Mouse (Mus musculus) embryonic facial prominence, embryonic 15.5 days (tissue): ENCODE data around the gene Gm4201. TPM values are rescaled to one million over a fixed set of nuclear protein-coding genes. Genes with fewer than 3 reads are reported as not detected.
"Not testable (repeated sequence)": the region's sequence is repeated elsewhere in the genome, so short reads cannot be mapped to it uniquely, and the experiment has no call there.

Experiments used
- ATAC-seq: fragments of 200-750 bp; cut with Nextera tagmentation; 2 replicates; pipeline ENCODE4 v1.8.0; 2017; ENCODE audit warnings: low read depth, moderate TSS enrichment; ENCODE audit not compliant: insufficient number of reproducible peaks, low FRiP score, low TSS enrichment
- H3K27ac ChIP-seq: fragments of 300-500 bp; sonication (generic); replicated peaks from 2 replicates; pipeline ENCODE4 v1.5.1; 2015; ENCODE audit warnings: mild to moderate bottlenecking, inconsistent platforms
- H3K27me3 ChIP-seq: fragments of 300-500 bp; sonication (generic); 2 replicates; pipeline ENCODE4 v1.6.1; 2015; ENCODE audit warnings: inconsistent platforms
- H3K36me3 ChIP-seq: fragments of 300-500 bp; sonication (generic); 2 replicates; pipeline ENCODE4 v1.6.1; 2015; ENCODE audit warnings: mild to moderate bottlenecking, inconsistent platforms
- H3K4me1 ChIP-seq: fragments of 300-500 bp; sonication (generic); 2 replicates; pipeline ENCODE4 v1.6.1; 2015; ENCODE audit warnings: inconsistent platforms
- H3K4me2 ChIP-seq: fragments of 300-500 bp; sonication (generic); replicated peaks from 2 replicates; pipeline ENCODE4 v1.6.1; 2015; ENCODE audit warnings: mild to moderate bottlenecking, inconsistent platforms
- H3K4me3 ChIP-seq: fragments of 300-500 bp; sonication (generic); replicated peaks from 2 replicates; pipeline ENCODE4 v1.5.1; 2015; ENCODE audit warnings: mild to moderate bottlenecking, inconsistent platforms
- H3K9ac ChIP-seq: fragments of 300-500 bp; sonication (generic); 2 replicates; pipeline ENCODE4 v1.6.1; 2015; ENCODE audit warnings: inconsistent platforms
- H3K9me3 ChIP-seq: fragments of 300-500 bp; sonication (generic); replicated peaks from 2 replicates; pipeline ENCODE4 v1.6.1; 2016; ENCODE audit warnings: inconsistent platforms
- WGBS: fragments of 180-500 bp; shearing (Covaris S2); methylation state at CpG from one replicate; pipeline ENCODE4 v1.1.7; 2015; 5-methylcytosine and 5-hydroxymethylcytosine counted together
- polyA plus RNA-seq: library from polyadenylated mRNA; unstranded; fragments of >200 nt; fragmentation: Nextera tagmentation; extraction: Ambion mirVana; gene quantifications from 2 replicates; pipeline ENCODE4 v1.2.1, GENCODE M21; 2015

The Gm4201 gene
- polyA plus RNA-seq = not detected in 2 replicates

- no CpG with 5 or more reads among the region's 3 CpGs for WGBS
These were observed at the start of gene Gm4201 for GRCm38 (mm10) chr7:22565243-22565642. Gm4201 (minus strand) TSS chr7:22565343.

GRCm38 (mm10) chr7:22588027-22588426 lies 22.9 kb upstream of the Gm4201 start, which contains the start of gene Gm4565:
Gm4565 (minus strand) TSS chr7:22588127.
- not testable (repeated sequence) for H3K27me3 ChIP-seq, H3K27ac ChIP-seq, H3K9me3 ChIP-seq, H3K36me3 ChIP-seq, H3K4me2 ChIP-seq, H3K9ac ChIP-seq, H3K4me3 ChIP-seq, ATAC-seq, H3K4me1 ChIP-seq
- 65% methylated on average over 3 of the region's 4 CpGs for WGBS

More at GRCm38 (mm10) chr7:22565243-22565642, at the start of gene Gm4201:
- H3K9me3 ChIP-seq, H3K27ac ChIP-seq, H3K27me3 ChIP-seq, H3K4me2 ChIP-seq, H3K36me3 ChIP-seq, H3K9ac ChIP-seq, H3K4me3 ChIP-seq, ATAC-seq, H3K4me1 ChIP-seq: not testable (repeated sequence)

GRCm38 (mm10) chr7:22534787-22535186 lies 30.4 kb downstream of the Gm4201 start, which contains the start of gene Gm8677:
Gm8677 (minus strand) TSS chr7:22534887.
- ATAC-seq, H3K4me3 ChIP-seq, H3K4me1 ChIP-seq, H3K9me3 ChIP-seq, H3K4me2 ChIP-seq, H3K27ac ChIP-seq, H3K27me3 ChIP-seq, H3K9ac ChIP-seq, H3K36me3 ChIP-seq: not testable (repeated sequence)
- no CpG with 5 or more reads among the region's 1 CpGs for WGBS

DNA sequence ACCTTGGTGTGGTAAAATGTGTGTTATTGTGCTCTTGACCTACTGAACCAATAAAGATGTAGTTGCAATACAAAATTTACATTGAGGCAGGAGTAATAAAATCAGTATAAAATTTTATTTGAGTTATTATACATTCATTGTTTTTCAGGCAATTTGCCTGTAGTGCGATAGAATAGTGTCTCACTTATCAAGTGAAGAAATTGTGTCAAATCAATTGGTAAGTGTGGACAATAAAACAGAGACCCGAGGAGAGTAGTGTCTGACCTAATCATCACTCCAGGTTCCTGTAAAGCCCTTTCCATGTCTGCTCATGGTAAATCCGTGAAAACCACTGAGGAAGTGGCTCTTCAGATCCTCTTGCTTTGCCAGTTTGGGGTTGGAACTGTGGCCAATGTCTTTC lies 42.5 kb downstream of the Gm4201 start, which contains the start of gene Vmn1r152:
Gene Vmn1r152, plus strand, starts transcription at position 301 of the 400 bp plus-strand sequence.
- not testable (repeated sequence) for H3K27me3 ChIP-seq, H3K9me3 ChIP-seq, H3K27ac ChIP-seq, H3K4me3 ChIP-seq, H3K36me3 ChIP-seq, H3K4me1 ChIP-seq, H3K4me2 ChIP-seq, H3K9ac ChIP-seq, ATAC-seq
- no CpG with 5 or more reads among the region's 3 CpGs for WGBS

Other genes starting within 250 kb of the Gm4201 start
- not detected in 2 replicates for gene Gm4187, start 235.6 kb downstream of the Gm4201 start, polyA plus RNA-seq
- gene Gm8660, start 194.3 kb downstream of the Gm4201 start, polyA plus RNA-seq = not detected in 2 replicates
- gene Vmn1r148, start 151.8 kb downstream of the Gm4201 start, polyA plus RNA-seq = not detected in 2 replicates
- not detected in 2 replicates for gene Vmn1r149, start 127.1 kb downstream of the Gm4201 start, polyA plus RNA-seq
- not detected in 2 replicates for gene Gm10665, start 101.3 kb downstream of the Gm4201 start, polyA plus RNA-seq
- gene Vmn1r151, start 65.7 kb downstream of the Gm4201 start, polyA plus RNA-seq = not detected in 2 replicates
- gene Vmn1r152, start 42.4 kb downstream of the Gm4201 start, polyA plus RNA-seq = not detected in 2 replicates
- gene Gm8677, start 30.5 kb downstream of the Gm4201 start, polyA plus RNA-seq = not detected in 2 replicates
- not detected in 2 replicates for gene Gm4565, start 22.8 kb upstream of the Gm4201 start, polyA plus RNA-seq
- gene Vmn1r155, start 92.7 kb upstream of the Gm4201 start, polyA plus RNA-seq = not detected in 2 replicates
- gene Gm8693, start 127.0 kb upstream of the Gm4201 start, polyA plus RNA-seq = not detected in 2 replicates
- not detected in 2 replicates for gene Gm4567, start 154.4 kb upstream of the Gm4201 start, polyA plus RNA-seq
- gene Vmn1r157, start 196.4 kb upstream of the Gm4201 start, polyA plus RNA-seq = not detected in 2 replicates
- gene Vmn1r158, start 225.4 kb upstream of the Gm4201 start, polyA plus RNA-seq = not detected in 2 replicates